ENCODE assay signal across 8 mouse cellular contexts in genomic region chr10:67185491-67186081, GRCm38 (mm10).
A peak's percentile ranks its signal among the peaks of the same experiment; 100 is the strongest.
DNase-seq lines count a peak whose midpoint lies in the region; ATAC-seq lines count a peak whose summit lies in the region.

No protein-coding gene starts in this region.

- H3K27me3 ChIP-seq in hindbrain, embryonic 12.5 days = no peaks in the 10 kb centered on the region

- H3K4me3 ChIP-seq in hindbrain, embryonic 12.5 days = peak overlapping the region; percentile 45

- H3K4me1 ChIP-seq in hindbrain, embryonic 12.5 days = peaks cover 23% of the 10 kb centered on the region

- under 1% methylated on average over 23 of the region's 23 CpGs for WGBS in hindbrain, embryonic 12.5 days

- peak overlapping the region; percentile 68 for H3K9ac ChIP-seq in hindbrain, embryonic 12.5 days

- peak overlapping the region; percentile 95 for H3K27ac ChIP-seq in hindbrain, embryonic 12.5 days

- peak; percentile 91 for ATAC-seq in hindbrain, embryonic 12.5 days (ENCODE audit: low FRiP score)

- no peaks in the 10 kb centered on the region for H3K9me3 ChIP-seq in hindbrain, embryonic 12.5 days (replicated peaks)

- H3K4me2 ChIP-seq in hindbrain, embryonic 12.5 days (replicated peaks) = peak overlapping the region; percentile 59

- H3K36me3 ChIP-seq in hindbrain, embryonic 12.5 days = no peaks in the 10 kb centered on the region

- DNase-seq in Muller cell, postnatal 12 days (ENCODE audit: inconsistent ontology term) = peak; percentile 92
- DNase-seq in cerebellum, postnatal 10 days = peak; percentile 80 to 83
- peak; percentile 51 to 64 for DNase-seq in frontal cortex, postnatal 10 days (ENCODE audit: low spot score in 2 of 2)
- DNase-seq in layer of hippocampus, postnatal 14 days (ENCODE audit: low spot score in 2 of 2) = peak; percentile 80 to 89
- peak; percentile 66 for DNase-seq in lung, postnatal 14 days
- DNase-seq in retina, adult 2 months (ENCODE audit: low read depth, low spot score) = peak; percentile 81
- peak; percentile 71 to 76 for DNase-seq in thymus, postnatal 36 days

Comparison
In these comparisons a context has a peak if more than half of its experiments do, and no peak if none do; other contexts are left out.
1. Peak in every context shown above with its lines: DNase-seq, ATAC-seq, H3K4me3 ChIP-seq and H3K27ac ChIP-seq.